Mouse (Mus musculus): Measurements from ENCODE around the gene Fmnl2. TPM values are rescaled to one million over a fixed set of nuclear protein-coding genes. Genes with fewer than 3 reads are reported as not detected.

Gene Fmnl2
- total RNA-seq, 1 experiment: 13.6 TPM

DNA sequence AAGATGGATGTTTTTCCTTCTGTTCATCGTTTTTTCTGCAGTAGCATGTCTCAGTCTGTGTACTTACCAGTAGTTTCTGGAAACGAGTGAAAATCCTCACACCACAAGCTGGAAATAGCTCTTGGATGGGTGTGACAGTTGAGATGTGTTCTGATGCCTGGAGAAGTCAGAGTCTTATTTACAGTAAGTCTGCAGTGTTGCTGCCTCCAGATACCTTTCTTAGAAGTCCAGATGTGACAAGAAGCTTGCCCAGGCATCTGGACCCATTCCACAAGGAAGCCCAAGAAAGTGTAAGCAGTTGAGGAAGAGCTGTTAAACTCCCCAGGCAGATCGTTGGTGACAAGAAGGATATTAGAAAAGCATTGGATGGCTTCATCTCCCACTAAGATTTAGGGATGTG, 102.3 kb downstream of the Fmnl2 start:
- TF ChIP-seq ZNF384 (IDR thresholded peaks at IDR 0.05; ENCODE audit: low read depth, low read length): no peak
- TF ChIP-seq ZC3H11A (IDR thresholded peaks at IDR 0.05; ENCODE audit: borderline replicate concordance, low read depth, low read length): no peak
- TF ChIP-seq MAFK (IDR thresholded peaks at IDR 0.05; ENCODE audit: insufficient read depth, low read depth, low read length): no peak
- TF ChIP-seq HCFC1 (IDR thresholded peaks at IDR 0.05; ENCODE audit: borderline replicate concordance, insufficient read depth, low read length): no peak
- no peak for TF ChIP-seq CHD2 (IDR thresholded peaks at IDR 0.05; ENCODE audit: low read depth, low read length)
- Histone ChIP-seq H3K9ac (ENCODE audit: insufficient read depth, low read depth, low read length, poor library complexity, severe bottlenecking) (peak overlapping the region; percentile 33; the same call in 1 of the 2 replicates), H3K4me3 (ENCODE audit: insufficient read depth in 1 of 2, low read depth in 1 of 2, low read length in 2 of 2, poor library complexity in 1 of 2, severe bottlenecking in 1 of 2) (peak overlapping the region in 1 of 2 experiments; percentile 34; a peak in 2 of 4 replicates), H3K36me3 (ENCODE audit: control insufficient read depth, insufficient read depth, low read length, poor library complexity, severe bottlenecking) (no peaks in the 10 kb centered on the region), H3K4me1 (ENCODE audit: control insufficient read depth in 2 of 2, insufficient read depth in 2 of 2, low read length in 2 of 2, poor library complexity in 1 of 2) (peaks cover 34 to 44% of the 10 kb centered on the region in 2 experiments), H3K9me3 (ENCODE audit: control insufficient read depth, insufficient read depth, low read depth, low read length) (no peaks in the 10 kb centered on the region), H3K27ac (ENCODE audit: insufficient read depth, low read depth, low read length, poor library complexity, severe bottlenecking) (peak overlapping the region; percentile 98)
- no peak for DNase-seq (ENCODE audit: low read depth, low spot score)
- in situ Hi-C loops (cut with MboI; ENCODE audit: low sequenced_read_pairs in 2 of 2, unreplicated experiment in 2 of 2): no loop called here

GRCm38 (mm10) chr2:52960697-52961096, 103.0 kb downstream of the Fmnl2 start:
- Histone ChIP-seq H3K4me1 (ENCODE audit: control insufficient read depth in 2 of 2, insufficient read depth in 2 of 2, low read length in 2 of 2, poor library complexity in 1 of 2) (peaks cover 36 to 39% of the 10 kb centered on the region in 2 experiments), H3K27ac (ENCODE audit: insufficient read depth, low read depth, low read length, poor library complexity, severe bottlenecking) (peak overlapping the region; percentile 98), H3K4me3 (ENCODE audit: insufficient read depth in 1 of 2, low read depth in 1 of 2, low read length in 2 of 2, poor library complexity in 1 of 2, severe bottlenecking in 1 of 2) (no peak overlapping the region), H3K9ac (ENCODE audit: insufficient read depth, low read depth, low read length, poor library complexity, severe bottlenecking) (peak overlapping the region; percentile 10; the same call in 1 of the 2 replicates), H3K36me3 (ENCODE audit: control insufficient read depth, insufficient read depth, low read length, poor library complexity, severe bottlenecking) (no peaks in the 10 kb centered on the region), H3K9me3 (ENCODE audit: control insufficient read depth, insufficient read depth, low read depth, low read length) (no peaks in the 10 kb centered on the region)
- TF ChIP-seq HCFC1 (IDR thresholded peaks at IDR 0.05; ENCODE audit: borderline replicate concordance, insufficient read depth, low read length): no peak
- TF ChIP-seq ZC3H11A (IDR thresholded peaks at IDR 0.05; ENCODE audit: borderline replicate concordance, low read depth, low read length): no peak
- no peak for TF ChIP-seq ZNF384 (IDR thresholded peaks at IDR 0.05; ENCODE audit: low read depth, low read length)
- no peak for TF ChIP-seq CHD2 (IDR thresholded peaks at IDR 0.05; ENCODE audit: low read depth, low read length)
- TF ChIP-seq MAFK (IDR thresholded peaks at IDR 0.05; ENCODE audit: insufficient read depth, low read depth, low read length): no peak
- in situ Hi-C loops (cut with MboI; ENCODE audit: low sequenced_read_pairs in 2 of 2, unreplicated experiment in 2 of 2): no loop called here
- DNase-seq (ENCODE audit: low read depth, low spot score): no peak

- H3K27ac ChIP-seq (ENCODE audit: insufficient read depth, low read depth, low read length, poor library complexity, severe bottlenecking): no peak overlapping the region
- H3K9me3 ChIP-seq (ENCODE audit: control insufficient read depth, insufficient read depth, low read depth, low read length): no peaks in the 10 kb centered on the region
- TF ChIP-seq ZNF384 (IDR thresholded peaks at IDR 0.05; ENCODE audit: low read depth, low read length): no peak
- TF ChIP-seq CHD2 (IDR thresholded peaks at IDR 0.05; ENCODE audit: low read depth, low read length): no peak
- TF ChIP-seq HCFC1 (IDR thresholded peaks at IDR 0.05; ENCODE audit: borderline replicate concordance, insufficient read depth, low read length): no peak
- TF ChIP-seq MAFK (IDR thresholded peaks at IDR 0.05; ENCODE audit: insufficient read depth, low read depth, low read length): no peak
- no peak for TF ChIP-seq ZC3H11A (IDR thresholded peaks at IDR 0.05; ENCODE audit: borderline replicate concordance, low read depth, low read length)
- no peaks in the 10 kb centered on the region for H3K36me3 ChIP-seq (ENCODE audit: control insufficient read depth, insufficient read depth, low read length, poor library complexity, severe bottlenecking)
- H3K4me1 ChIP-seq (ENCODE audit: control insufficient read depth in 2 of 2, insufficient read depth in 2 of 2, low read length in 2 of 2, poor library complexity in 1 of 2): peaks cover 24 to 27% of the 10 kb centered on the region in 2 experiments
- no peak overlapping the region for H3K9ac ChIP-seq (ENCODE audit: insufficient read depth, low read depth, low read length, poor library complexity, severe bottlenecking)
- no peak for DNase-seq (ENCODE audit: low read depth, low spot score)
- in situ Hi-C loops (cut with MboI; ENCODE audit: low sequenced_read_pairs in 2 of 2, unreplicated experiment in 2 of 2): no loop called here
- no peak overlapping the region for H3K4me3 ChIP-seq (ENCODE audit: insufficient read depth in 1 of 2, low read depth in 1 of 2, low read length in 2 of 2, poor library complexity in 1 of 2, severe bottlenecking in 1 of 2)
Measured at GRCm38 (mm10) chr2:52963439-52963838, 105.8 kb downstream of the Fmnl2 start.

DNA sequence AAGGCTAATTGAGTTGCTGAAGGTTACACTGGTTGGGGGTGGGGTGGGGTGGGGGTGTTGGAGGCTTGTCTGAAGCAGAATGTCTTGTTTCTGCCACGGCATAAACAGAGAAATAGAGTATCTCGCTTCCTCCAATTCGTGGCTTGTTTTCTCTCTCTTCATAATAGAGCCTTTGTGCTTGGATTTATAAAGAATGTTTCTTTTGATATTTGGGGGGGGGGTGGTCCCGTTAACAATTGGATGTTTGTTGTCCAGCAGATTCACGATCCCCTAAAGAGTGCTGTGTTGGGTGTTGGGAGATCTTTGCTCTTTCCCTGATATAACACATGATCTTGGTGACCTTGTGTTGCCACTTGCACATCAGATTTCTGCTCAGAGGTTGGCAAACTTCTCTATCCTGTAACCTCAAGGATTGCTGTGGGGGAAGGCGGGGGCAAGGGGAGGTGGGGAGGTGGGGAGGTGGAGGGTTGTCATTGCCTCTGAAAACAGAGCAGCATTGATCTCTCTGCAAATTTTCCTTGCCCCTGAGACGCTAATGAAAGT, 106.8 kb downstream of the Fmnl2 start:
- no peak for DNase-seq (ENCODE audit: low read depth, low spot score)
- in situ Hi-C loops (cut with MboI; ENCODE audit: low sequenced_read_pairs in 2 of 2, unreplicated experiment in 2 of 2): no loop called here
- no peak overlapping the region for H3K27ac ChIP-seq (ENCODE audit: insufficient read depth, low read depth, low read length, poor library complexity, severe bottlenecking)
- H3K4me1 ChIP-seq (ENCODE audit: control insufficient read depth in 2 of 2, insufficient read depth in 2 of 2, low read length in 2 of 2, poor library complexity in 1 of 2): peaks cover 24 to 26% of the 10 kb centered on the region in 2 experiments
- no peaks in the 10 kb centered on the region for H3K36me3 ChIP-seq (ENCODE audit: control insufficient read depth, insufficient read depth, low read length, poor library complexity, severe bottlenecking)
- no peak for TF ChIP-seq ZNF384 (IDR thresholded peaks at IDR 0.05; ENCODE audit: low read depth, low read length)
- TF ChIP-seq CHD2 (IDR thresholded peaks at IDR 0.05; ENCODE audit: low read depth, low read length): no peak
- no peak for TF ChIP-seq HCFC1 (IDR thresholded peaks at IDR 0.05; ENCODE audit: borderline replicate concordance, insufficient read depth, low read length)
- no peak for TF ChIP-seq MAFK (IDR thresholded peaks at IDR 0.05; ENCODE audit: insufficient read depth, low read depth, low read length)
- TF ChIP-seq ZC3H11A (IDR thresholded peaks at IDR 0.05; ENCODE audit: borderline replicate concordance, low read depth, low read length): no peak
- no peaks in the 10 kb centered on the region for H3K9me3 ChIP-seq (ENCODE audit: control insufficient read depth, insufficient read depth, low read depth, low read length)
- no peak overlapping the region for H3K4me3 ChIP-seq (ENCODE audit: insufficient read depth in 1 of 2, low read depth in 1 of 2, low read length in 2 of 2, poor library complexity in 1 of 2, severe bottlenecking in 1 of 2)
- H3K9ac ChIP-seq (ENCODE audit: insufficient read depth, low read depth, low read length, poor library complexity, severe bottlenecking): no peak overlapping the region
